Mouse (Mus musculus) cerebellum, adult 2 months (tissue): ENCODE results near the gene Ttll13. TPM values are rescaled to one million over a fixed set of nuclear protein-coding genes. Genes with fewer than 3 reads are reported as not detected.

Source experiments
- DNase-seq, 2 experiments: peaks; one replicate each; pipeline ENCODE4 v3.0.0; 2021
- H3K27ac ChIP-seq: fragments of 200-500 bp; 2 replicates; pipeline ENCODE4 v1.5.1; 2012; ENCODE audit warnings: low read length, control low read depth, inconsistent platforms; ENCODE audit not compliant: insufficient read depth
- H3K27me3 ChIP-seq: fragments of 200-500 bp; 2 replicates; pipeline ENCODE4 v1.6.1; 2012; ENCODE audit warnings: inconsistent platforms, mild to moderate bottlenecking, low read length, moderate library complexity; ENCODE audit not compliant: control insufficient read depth, insufficient read depth
- H3K4me1 ChIP-seq: fragments of 200-500 bp; 2 replicates; pipeline ENCODE4 v1.6.1; 2011; ENCODE audit warnings: low read length; ENCODE audit not compliant: control insufficient read depth, insufficient read depth
- H3K4me3 ChIP-seq: fragments of 200-500 bp; replicated peaks from 2 replicates; pipeline ENCODE3; 2011; ENCODE audit warnings: mild to moderate bottlenecking, low read depth, low read length, control low read depth; ENCODE audit not compliant: insufficient read depth
- CTCF ChIP-seq: fragments of 200-500 bp; IDR thresholded peaks from 2 replicates; pipeline ENCODE4 v1.5.1; 2011; ENCODE audit warnings: low read depth, mild to moderate bottlenecking, control low read depth, low read length, moderate library complexity, borderline replicate concordance; ENCODE audit not compliant: insufficient read depth
- POLR2A ChIP-seq: fragments of 200-500 bp; IDR thresholded peaks from 2 replicates; pipeline ENCODE4 v1.6.1; 2011; ENCODE audit warnings: low read length, control low read depth, borderline replicate concordance; ENCODE audit not compliant: insufficient read depth
- WGBS: fragments of 180-500 bp; shearing (Covaris S2); methylation state at CpG from one replicate; pipeline ENCODE4 v1.1.7; 2018; 5-methylcytosine and 5-hydroxymethylcytosine counted together
- polyA plus RNA-seq: library from polyadenylated mRNA; depleted of rRNA; stranded (reverse); fragments of >200 nt; gene quantifications from 2 replicates; pipeline ENCODE4 v1.2.3, GENCODE M21; 2012

Ttll13 gene
- polyA plus RNA-seq, 1 experiment: 0.69 TPM

- peak; percentile 26; the same call in 1 of the 2 replicates for TF ChIP-seq POLR2A
- no peak for TF ChIP-seq CTCF
- no peaks in the 10 kb centered on the region for H3K27me3 ChIP-seq
- WGBS: under 1% methylated on average over 52 of the region's 52 CpGs
- peak; percentile 99 for DNase-seq
- H3K27ac ChIP-seq: no peak within 1 kb of the TSS
- no peaks in the 10 kb centered on the region for H3K4me1 ChIP-seq
- H3K4me3 ChIP-seq: peak within 1 kb of the TSS; percentile 76
These were observed 48.0 kb downstream of the Ttll13 start, which contains the start of gene Prc1 for GRCm38 (mm10) chr7:80294062-80294763. Gene Prc1, plus strand, starts transcription at chr7:80294450.

- 7% methylated on average over 37 of the region's 37 CpGs for WGBS
- no peak for DNase-seq
- Histone ChIP-seq H3K27me3 (no peaks in the 10 kb centered on the region), H3K4me3 (peak overlapping the region; percentile 76), H3K27ac (no peak overlapping the region), H3K4me1 (no peaks in the 10 kb centered on the region)
- TF ChIP-seq POLR2A (no peak), CTCF (no peak)
These were observed 48.8 kb downstream of the Ttll13 start for GRCm38 (mm10) chr7:80294764-80295648.

GRCm38 (mm10) chr7:80296462-80296861 lies 50.3 kb downstream of the Ttll13 start:
- Histone ChIP-seq H3K4me3 (no peak overlapping the region), H3K27me3 (no peaks in the 10 kb centered on the region), H3K4me1 (no peaks in the 10 kb centered on the region), H3K27ac (no peak overlapping the region)
- 94% methylated on average over 6 of the region's 6 CpGs for WGBS
- TF ChIP-seq POLR2A (no peak), CTCF (no peak)
- no peak for DNase-seq

GRCm38 (mm10) chr7:80297041-80297440 lies 50.9 kb downstream of the Ttll13 start:
- no peak for TF ChIP-seq POLR2A
- TF ChIP-seq CTCF: no peak

GRCm38 (mm10) chr7:80298754-80299153 lies 52.6 kb downstream of the Ttll13 start:
- TF ChIP-seq CTCF (no peak), POLR2A (no peak)
- Histone ChIP-seq H3K4me1 (no peaks in the 10 kb centered on the region), H3K27me3 (no peaks in the 10 kb centered on the region), H3K4me3 (no peak overlapping the region), H3K27ac (no peak overlapping the region)
- DNase-seq: no peak
- WGBS: 97% methylated on average over 4 of the region's 4 CpGs

More at GRCm38 (mm10) chr7:80297041-80297440, 50.9 kb downstream of the Ttll13 start:
- DNase-seq: no peak
- Histone ChIP-seq H3K4me1 (no peaks in the 10 kb centered on the region), H3K27ac (no peak overlapping the region), H3K4me3 (no peak overlapping the region), H3K27me3 (no peaks in the 10 kb centered on the region)
- WGBS: 57% methylated on average over 3 of the region's 3 CpGs

GRCm38 (mm10) chr7:80299568-80299967 lies 53.4 kb downstream of the Ttll13 start:
- H3K4me1 ChIP-seq: no peaks in the 10 kb centered on the region
- no peaks in the 10 kb centered on the region for H3K27me3 ChIP-seq
- no peak for TF ChIP-seq CTCF
- TF ChIP-seq POLR2A: no peak
- 58% methylated on average over 3 of the region's 3 CpGs for WGBS
- H3K27ac ChIP-seq: no peak overlapping the region
- no peak for DNase-seq
- H3K4me3 ChIP-seq: no peak overlapping the region

- Histone ChIP-seq H3K27ac (no peak overlapping the region), H3K4me3 (no peak overlapping the region), H3K27me3 (no peaks in the 10 kb centered on the region), H3K4me1 (no peaks in the 10 kb centered on the region)
- no peak for DNase-seq
- TF ChIP-seq POLR2A (no peak), CTCF (no peak)
- 80% methylated on average over 2 of the region's 2 CpGs for WGBS
These were observed 55.3 kb downstream of the Ttll13 start for GRCm38 (mm10) chr7:80301522-80301921.
